ENCODE assay signal across 9 mouse cellular contexts in genomic region chr10:75704212-75705185, GRCm38 (mm10). TPM values are rescaled to one million over a fixed set of nuclear protein-coding genes. Genes with fewer than 3 reads are reported as not detected.
DNase-seq lines count a peak whose midpoint lies in the region; ATAC-seq lines count a peak whose summit lies in the region.
"Had no signal": no experiment of that assay in that cellular context is flagged by ENCODE, and none has a peak within 500 bp of the region (broad histone marks: within the 10 kb centered on the region; RNA-seq: fewer than 3 reads in every experiment).

No protein-coding gene starts in this region.

- no peaks in the 10 kb centered on the region for H3K27me3 ChIP-seq in embryonic facial prominence, embryonic 13.5 days
- H3K27me3 ChIP-seq in embryonic facial prominence, embryonic 10.5 days (replicated peaks; ENCODE audit: low read depth, poor library complexity, severe bottlenecking), result no peaks in the 10 kb centered on the region
- no peaks in the 10 kb centered on the region for H3K27me3 ChIP-seq in liver, embryonic 15.5 days
- H3K27me3 ChIP-seq: embryonic facial prominence, embryonic 12.5 days had no signal

- no peaks in the 10 kb centered on the region for H3K4me1 ChIP-seq in embryonic facial prominence, embryonic 13.5 days
- H3K4me1 ChIP-seq in embryonic facial prominence, embryonic 10.5 days, result peaks cover 8% of the 10 kb centered on the region
- peaks cover 72% of the 10 kb centered on the region for H3K4me1 ChIP-seq in liver, embryonic 15.5 days (replicated peaks)

- H3K4me3 ChIP-seq in embryonic facial prominence, embryonic 13.5 days, result no peak overlapping the region
- H3K4me3 ChIP-seq in embryonic facial prominence, embryonic 10.5 days, result no peak overlapping the region
- H3K4me3 ChIP-seq in liver, embryonic 15.5 days (replicated peaks), result no peak overlapping the region
- H3K4me3 ChIP-seq: embryonic facial prominence, embryonic 12.5 days had no signal

- H3K4me2 ChIP-seq in embryonic facial prominence, embryonic 13.5 days, result no peak overlapping the region
- H3K4me2 ChIP-seq in liver, embryonic 15.5 days, result no peak overlapping the region
- H3K4me2 ChIP-seq: embryonic facial prominence, embryonic 12.5 days had no signal

- peak overlapping the region; percentile 27; the same call in 1 of the 2 replicates for H3K9ac ChIP-seq in embryonic facial prominence, embryonic 13.5 days
- H3K9ac ChIP-seq in liver, embryonic 15.5 days, result no peak overlapping the region
- H3K9ac ChIP-seq: embryonic facial prominence, embryonic 12.5 days had no signal

- DNase-seq in embryonic facial prominence, embryonic 10.5 days (ENCODE audit: low spot score), result no peak
- DNase-seq in cerebellum, postnatal 14 days, result peak; percentile 98 to 99
- DNase-seq in gastrocnemius, postnatal 25 days, result peak; percentile 86
- DNase-seq in kidney, postnatal 14 days, result peak; percentile 47
- peak; percentile 13 for DNase-seq in retina, embryonic 14.5 days (ENCODE audit: low spot score)
- no peak for DNase-seq in embryo, embryonic 10.5 days (ENCODE audit: low spot score)

- 64% methylated on average over 15 of the region's 15 CpGs for WGBS in embryonic facial prominence, embryonic 13.5 days
- WGBS in embryonic facial prominence, embryonic 10.5 days, result 67% methylated on average over 15 of the region's 15 CpGs
- WGBS in liver, embryonic 15.5 days (ENCODE audit: insufficient replicate concordance), result 84% methylated on average over 15 of the region's 15 CpGs

- H3K27ac ChIP-seq in embryonic facial prominence, embryonic 13.5 days, result no peak overlapping the region
- no peak overlapping the region for H3K27ac ChIP-seq in embryonic facial prominence, embryonic 10.5 days (replicated peaks)
- H3K27ac ChIP-seq in liver, embryonic 15.5 days (replicated peaks), result peak overlapping the region; percentile 96
- H3K27ac ChIP-seq: embryonic facial prominence, embryonic 12.5 days had no signal

- H3K9me3 ChIP-seq in embryonic facial prominence, embryonic 13.5 days, result no peaks in the 10 kb centered on the region
- no peaks in the 10 kb centered on the region for H3K9me3 ChIP-seq in embryonic facial prominence, embryonic 10.5 days
- H3K9me3 ChIP-seq in liver, embryonic 15.5 days (replicated peaks), result no peaks in the 10 kb centered on the region
- H3K9me3 ChIP-seq: embryonic facial prominence, embryonic 12.5 days had no signal

- H3K36me3 ChIP-seq in embryonic facial prominence, embryonic 13.5 days, result peaks cover 68% of the 10 kb centered on the region
- peaks cover 72% of the 10 kb centered on the region for H3K36me3 ChIP-seq in embryonic facial prominence, embryonic 10.5 days (replicated peaks)
- peaks cover 70% of the 10 kb centered on the region for H3K36me3 ChIP-seq in liver, embryonic 15.5 days (replicated peaks)

- ATAC-seq in embryonic facial prominence, embryonic 13.5 days (ENCODE audit: insufficient number of reproducible peaks, insufficient read depth, low FRiP score, low TSS enrichment, low read depth), result no peak
- no peak for ATAC-seq in liver, embryonic 15.5 days (ENCODE audit: insufficient read depth)

RNA-seq across cellular contexts. Expression of gene Cabin1, which starts 59.6 kb away (rescaled TPM):
- 30.0 and 33.9 TPM in 2 replicates for polyA plus RNA-seq in embryonic facial prominence, embryonic 13.5 days (2015; fragmentation: Nextera tagmentation; extraction: Ambion mirVana)
- 32.5 and 39.0 TPM in 2 replicates for polyA plus RNA-seq in embryonic facial prominence, embryonic 10.5 days (2016; fragmentation: Nextera tagmentation; extraction: Ambion mirVana)
- total RNA-seq in gastrocnemius, postnatal 25 days (2021), result 1 to 10 TPM; 8.3 to 8.8 TPM
- polyA plus RNA-seq in liver, embryonic 15.5 days (2015; fragmentation: Nextera tagmentation; extraction: Ambion mirVana), result 14.3 and 14.7 TPM in 2 replicates

Comparison
In these comparisons a context has a peak if more than half of its experiments do, and no peak if none do; other contexts are left out.
1. DNase-seq: peak in cerebellum, postnatal 14 days (2 of 2), gastrocnemius, postnatal 25 days (single experiment), kidney, postnatal 14 days (single experiment) and retina, embryonic 14.5 days (single experiment); none in embryonic facial prominence, embryonic 10.5 days (single experiment) and embryo, embryonic 10.5 days (single experiment).